Mouse (Mus musculus) stomach, embryonic 14.5 days (tissue): ENCODE results near the gene 1700008O03Rik. TPM values are rescaled to one million over a fixed set of nuclear protein-coding genes. Genes with fewer than 3 reads are reported as not detected.

Experiments used
- ATAC-seq: fragments of 200-750 bp; cut with Nextera tagmentation; 2 replicates; pipeline ENCODE4 v1.8.0; 2017; ENCODE audit warnings: low read depth, moderate TSS enrichment; ENCODE audit not compliant: insufficient number of reproducible peaks, insufficient read depth, low FRiP score
- H3K27ac ChIP-seq: fragments of 300-500 bp; sonication (generic); 2 replicates; pipeline ENCODE4 v1.5.1; 2014; ENCODE audit warnings: mild to moderate bottlenecking, low read length, moderate library complexity, mixed read lengths
- H3K27me3 ChIP-seq: fragments of 300-500 bp; sonication (generic); 2 replicates; pipeline ENCODE4 v1.6.1; 2014; ENCODE audit warnings: low read length, control low read depth, mixed read lengths; ENCODE audit not compliant: control insufficient read depth, insufficient read depth
- H3K36me3 ChIP-seq: fragments of 300-500 bp; sonication (generic); 2 replicates; pipeline ENCODE4 v1.6.1; 2014; ENCODE audit warnings: mild to moderate bottlenecking, control low read depth, low read length, moderate library complexity, mixed read lengths; ENCODE audit not compliant: control insufficient read depth, insufficient read depth
- H3K4me1 ChIP-seq: fragments of 300-500 bp; sonication (generic); 2 replicates; pipeline ENCODE4 v1.6.1; 2014; ENCODE audit warnings: low read length, control low read depth, mixed read lengths; ENCODE audit not compliant: control insufficient read depth, insufficient read depth
- H3K4me2 ChIP-seq: fragments of 300-500 bp; sonication (generic); replicated peaks from 2 replicates; pipeline ENCODE4 v1.6.1; 2014; ENCODE audit warnings: low read depth, low read length, control low read depth
- H3K4me3 ChIP-seq: fragments of 300-500 bp; sonication (generic); 2 replicates; pipeline ENCODE4 v1.5.1; 2014; ENCODE audit warnings: low read depth, low read length, control low read depth
- H3K9ac ChIP-seq: fragments of 300-500 bp; sonication (generic); replicated peaks from 2 replicates; pipeline ENCODE4 v1.6.1; 2014; ENCODE audit warnings: low read depth, mild to moderate bottlenecking, control low read depth, low read length, moderate library complexity, mixed read lengths
- H3K9me3 ChIP-seq: fragments of 300-500 bp; sonication (generic); 2 replicates; pipeline ENCODE4 v1.6.1; 2016; ENCODE audit warnings: low read depth, low read length, control low read depth; ENCODE audit not compliant: control insufficient read depth
- WGBS: fragments of 180-500 bp; shearing (Covaris S2); extraction: QIAGEN DNeasy Blood & Tissue Kit; methylation state at CpG from one replicate; pipeline ENCODE4 v1.1.7; 2014; 5-methylcytosine and 5-hydroxymethylcytosine counted together
- polyA plus RNA-seq: library from polyadenylated mRNA; unstranded; fragments of >200 nt; fragmentation: Nextera tagmentation; extraction: Ambion mirVana; gene quantifications from 2 replicates; pipeline ENCODE4 v1.2.1, GENCODE M21; 2014

1700008O03Rik gene
- polyA plus RNA-seq, 1 experiment from 2014 or later, result 1.2 TPM

GRCm38 (mm10) chr7:44336046-44337021, 49.3 kb downstream of the 1700008O03Rik start:
- H3K9ac ChIP-seq, result no peak overlapping the region
- peak overlapping the region; percentile 33 for H3K4me3 ChIP-seq
- 0 out of 2 replicates have a peak, but pooled peaks cover 11% of the 10 kb centered on the region for H3K4me1 ChIP-seq
- peaks cover 41% of the 10 kb centered on the region for H3K27me3 ChIP-seq
- no peak overlapping the region for H3K27ac ChIP-seq
- WGBS, result 4% methylated on average over 30 of the region's 54 CpGs
- H3K9me3 ChIP-seq, result no peaks in the 10 kb centered on the region
- peak overlapping the region; percentile 76 for H3K4me2 ChIP-seq
- H3K36me3 ChIP-seq, result no peaks in the 10 kb centered on the region
- ATAC-seq, result peak; percentile 30; the same call in 1 of the 2 replicates

DNA sequence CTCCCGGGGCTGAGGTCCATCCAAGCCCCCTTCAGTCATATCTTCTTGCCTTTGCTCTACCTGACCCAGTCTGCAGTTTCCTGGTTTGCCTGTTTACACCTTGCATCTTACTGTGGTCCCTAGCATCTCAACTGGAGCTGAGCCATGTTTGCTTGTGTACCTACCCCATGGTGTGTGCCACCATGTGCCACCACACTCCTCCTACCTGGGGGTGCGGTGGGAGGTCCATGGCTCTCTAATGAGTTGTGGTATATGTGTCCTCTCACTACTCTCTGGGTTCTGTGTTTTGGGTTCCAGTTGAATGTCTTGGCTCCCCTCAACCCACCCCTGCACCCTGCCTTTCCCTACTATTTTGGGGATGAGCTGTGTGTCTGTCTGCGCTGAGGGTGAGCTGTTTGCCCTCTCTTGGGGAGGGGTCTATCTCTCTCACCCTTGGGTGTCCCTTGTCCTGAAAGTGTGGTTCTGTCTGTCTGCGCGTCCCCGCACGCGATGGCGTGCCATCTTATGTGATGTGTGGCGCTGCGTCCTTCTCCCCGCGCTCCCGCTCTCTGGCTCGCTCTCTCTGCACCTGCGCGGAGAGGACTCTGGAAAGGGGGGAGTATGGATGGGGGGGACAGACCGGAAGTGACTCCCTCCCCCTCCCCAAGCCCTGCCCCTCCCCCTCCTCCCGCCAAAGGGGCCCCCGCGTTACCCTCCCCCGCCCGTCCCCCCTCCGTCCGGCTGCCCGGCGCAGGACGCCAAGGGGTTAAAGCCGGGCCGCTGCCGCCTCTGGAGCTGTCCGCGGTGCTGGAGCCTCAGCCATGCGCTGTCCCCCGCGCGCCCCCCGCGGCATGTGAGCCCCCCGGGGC, 50.4 kb downstream of the 1700008O03Rik start:
- 0 out of 2 replicates have a peak, but pooled peaks have one; percentile 25 for ATAC-seq
- 5% methylated on average over 24 of the region's 40 CpGs for WGBS
- peaks cover 41% of the 10 kb centered on the region for H3K27me3 ChIP-seq
- no peaks in the 10 kb centered on the region for H3K36me3 ChIP-seq
- H3K4me1 ChIP-seq, result 0 out of 2 replicates have a peak, but pooled peaks cover 11% of the 10 kb centered on the region
- H3K9me3 ChIP-seq, result no peaks in the 10 kb centered on the region
- H3K27ac ChIP-seq, result no peak overlapping the region
- peak overlapping the region; percentile 33 for H3K4me3 ChIP-seq
- H3K4me2 ChIP-seq, result peak overlapping the region; percentile 76
- H3K9ac ChIP-seq, result no peak overlapping the region

GRCm38 (mm10) chr7:44334139-44334538, 51.5 kb downstream of the 1700008O03Rik start:
- WGBS, result 58% methylated on average over 14 of the region's 14 CpGs
- no peak overlapping the region for H3K4me2 ChIP-seq
- 0 out of 2 replicates have a peak, but pooled peaks cover 11% of the 10 kb centered on the region for H3K4me1 ChIP-seq
- ATAC-seq, result no peak
- no peak overlapping the region for H3K27ac ChIP-seq
- H3K36me3 ChIP-seq, result no peaks in the 10 kb centered on the region
- no peak overlapping the region for H3K9ac ChIP-seq
- H3K9me3 ChIP-seq, result no peaks in the 10 kb centered on the region
- peaks cover 41% of the 10 kb centered on the region for H3K27me3 ChIP-seq
- no peak overlapping the region for H3K4me3 ChIP-seq

GRCm38 (mm10) chr7:44332336-44332735, 53.3 kb downstream of the 1700008O03Rik start:
- no peak overlapping the region for H3K27ac ChIP-seq
- no peak overlapping the region for H3K4me2 ChIP-seq
- H3K9me3 ChIP-seq, result no peaks in the 10 kb centered on the region
- no peaks in the 10 kb centered on the region for H3K36me3 ChIP-seq
- H3K4me3 ChIP-seq, result no peak overlapping the region
- H3K27me3 ChIP-seq, result peaks cover 28% of the 10 kb centered on the region
- H3K4me1 ChIP-seq, result 0 out of 2 replicates have a peak, but pooled peaks cover 11% of the 10 kb centered on the region
- H3K9ac ChIP-seq, result no peak overlapping the region
- ATAC-seq, result no peak
- 55% methylated on average over 3 of the region's 3 CpGs for WGBS

GRCm38 (mm10) chr7:44326614-44327013, 59.0 kb downstream of the 1700008O03Rik start:
- Histone ChIP-seq H3K27ac (no peak overlapping the region), H3K4me3 (no peak overlapping the region), H3K27me3 (no peaks in the 10 kb centered on the region), H3K36me3 (no peaks in the 10 kb centered on the region; the same call in 1 of the 2 replicates), H3K4me2 (no peak overlapping the region), H3K9me3 (no peaks in the 10 kb centered on the region), H3K4me1 (no peaks in the 10 kb centered on the region), H3K9ac (no peak overlapping the region)
- no peak for ATAC-seq
- 46% methylated on average over 6 of the region's 6 CpGs for WGBS

DNA sequence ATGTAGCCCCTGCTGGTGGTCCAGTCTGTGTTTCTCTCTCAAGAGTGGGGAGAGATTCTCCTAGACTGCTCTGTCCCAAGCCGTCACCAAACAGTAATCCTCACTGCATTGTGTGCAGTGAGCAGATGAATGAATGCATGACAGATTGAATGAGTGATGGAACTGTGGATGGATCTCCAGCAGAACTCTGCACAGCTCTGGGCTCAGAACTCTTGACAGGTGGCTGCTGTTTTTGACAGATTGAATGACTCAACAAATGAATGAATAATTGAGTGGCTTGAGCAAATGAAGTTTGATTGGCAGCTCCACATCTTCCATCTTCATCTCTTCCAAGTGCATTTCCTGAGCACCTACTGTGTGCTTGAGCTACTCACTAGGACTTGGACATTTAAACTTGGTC, 63.3 kb downstream of the 1700008O03Rik start:
- no peaks in the 10 kb centered on the region; the same call in 1 of the 2 replicates for H3K36me3 ChIP-seq
- H3K27me3 ChIP-seq, result no peaks in the 10 kb centered on the region
- H3K4me3 ChIP-seq, result no peak overlapping the region
- no peaks in the 10 kb centered on the region for H3K9me3 ChIP-seq
- no peaks in the 10 kb centered on the region for H3K4me1 ChIP-seq
- no peak overlapping the region for H3K9ac ChIP-seq
- no peak for ATAC-seq
- H3K27ac ChIP-seq, result no peak overlapping the region
- 86% methylated on average over 1 of the region's 1 CpGs for WGBS
- H3K4me2 ChIP-seq, result no peak overlapping the region

GRCm38 (mm10) chr7:44320886-44321285, 64.7 kb downstream of the 1700008O03Rik start:
- H3K36me3 ChIP-seq, result no peaks in the 10 kb centered on the region; the same call in 1 of the 2 replicates
- H3K9ac ChIP-seq, result no peak overlapping the region
- H3K27me3 ChIP-seq, result no peaks in the 10 kb centered on the region
- no peaks in the 10 kb centered on the region for H3K9me3 ChIP-seq
- H3K4me2 ChIP-seq, result no peak overlapping the region
- H3K4me1 ChIP-seq, result no peaks in the 10 kb centered on the region
- H3K27ac ChIP-seq, result no peak overlapping the region
- ATAC-seq, result no peak
- WGBS, result 54% methylated on average over 8 of the region's 8 CpGs
- H3K4me3 ChIP-seq, result no peak overlapping the region

DNA sequence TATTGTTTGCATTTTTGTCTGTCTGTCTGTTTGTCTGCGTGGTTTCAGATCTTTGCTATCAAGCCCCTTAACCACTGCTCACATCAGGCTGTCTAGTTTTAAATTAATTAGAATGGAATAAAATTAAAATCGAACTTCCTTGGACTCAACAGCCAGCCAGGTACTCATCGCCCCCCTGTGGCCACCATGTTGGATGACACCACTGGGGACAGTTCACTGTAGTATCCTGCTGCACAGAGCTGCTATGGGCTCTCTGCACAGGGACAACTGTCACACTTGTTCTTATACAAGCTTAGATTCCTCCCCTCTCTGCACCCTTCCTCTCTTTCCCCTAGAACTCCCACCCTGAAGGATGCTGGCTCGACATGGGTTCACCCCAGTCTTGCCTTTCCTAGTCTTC, 67.7 kb downstream of the 1700008O03Rik start:
- Histone ChIP-seq H3K9me3 (no peaks in the 10 kb centered on the region), H3K27me3 (no peaks in the 10 kb centered on the region), H3K4me1 (no peaks in the 10 kb centered on the region), H3K9ac (no peak overlapping the region), H3K36me3 (no peaks in the 10 kb centered on the region; the same call in 1 of the 2 replicates), H3K4me2 (no peak overlapping the region), H3K27ac (no peak overlapping the region), H3K4me3 (no peak overlapping the region)
- no peak for ATAC-seq
- WGBS, result 26% methylated on average over 4 of the region's 4 CpGs
